Mouse (Mus musculus) ovary, adult 2 months (tissue): ENCODE measurements around the gene Zfp106. TPM values are rescaled to one million over a fixed set of nuclear protein-coding genes. Genes with fewer than 3 reads are reported as not detected.

Source experiments
- polyA plus RNA-seq: library from polyadenylated mRNA; depleted of rRNA; stranded (reverse); fragments of >200 nt; gene quantifications from 2 replicates; pipeline ENCODE4 v1.2.3, GENCODE M21; 2012; rRNA removed

Gene Zfp106
- 67.2 and 77.0 TPM in 2 replicates for polyA plus RNA-seq

DNA sequence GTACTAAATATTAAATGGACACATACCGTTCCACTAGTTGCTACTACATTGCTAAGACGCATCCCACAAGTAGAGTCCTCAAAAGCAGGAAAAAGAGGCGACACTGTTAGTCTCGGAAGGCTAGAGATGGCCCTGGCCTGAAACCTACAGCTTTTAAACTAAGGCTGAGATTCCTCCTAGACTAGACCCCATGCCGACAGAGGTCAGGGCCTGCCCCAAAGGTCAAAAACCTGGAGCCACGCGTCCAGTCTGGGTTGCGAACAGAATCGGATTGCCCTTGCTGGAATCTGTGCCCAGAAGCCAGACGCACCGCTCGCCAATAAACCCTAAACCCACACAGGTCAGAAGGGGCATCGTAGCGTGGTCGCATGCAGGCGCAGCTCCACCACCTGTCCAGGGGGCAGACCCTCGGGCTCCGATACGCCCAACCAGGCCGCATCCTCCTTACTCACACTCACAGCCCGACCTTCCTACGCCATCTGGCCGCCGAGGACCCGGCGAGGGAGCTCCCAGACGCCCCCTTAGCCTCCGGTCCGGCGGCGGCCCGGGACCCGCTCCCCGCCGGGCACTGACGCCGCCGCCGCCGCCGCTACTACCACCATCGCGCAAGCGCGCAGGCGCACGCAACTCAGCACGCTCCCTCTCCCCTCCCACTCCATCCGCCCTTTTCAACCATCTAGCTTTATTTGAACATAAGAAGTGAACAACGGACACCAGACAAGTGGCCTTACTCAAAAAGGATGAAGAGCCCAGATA is at the start of gene Zfp106:
Zfp106 (minus strand) TSS at position 609 of the 756 bp plus-strand sequence.

DNA sequence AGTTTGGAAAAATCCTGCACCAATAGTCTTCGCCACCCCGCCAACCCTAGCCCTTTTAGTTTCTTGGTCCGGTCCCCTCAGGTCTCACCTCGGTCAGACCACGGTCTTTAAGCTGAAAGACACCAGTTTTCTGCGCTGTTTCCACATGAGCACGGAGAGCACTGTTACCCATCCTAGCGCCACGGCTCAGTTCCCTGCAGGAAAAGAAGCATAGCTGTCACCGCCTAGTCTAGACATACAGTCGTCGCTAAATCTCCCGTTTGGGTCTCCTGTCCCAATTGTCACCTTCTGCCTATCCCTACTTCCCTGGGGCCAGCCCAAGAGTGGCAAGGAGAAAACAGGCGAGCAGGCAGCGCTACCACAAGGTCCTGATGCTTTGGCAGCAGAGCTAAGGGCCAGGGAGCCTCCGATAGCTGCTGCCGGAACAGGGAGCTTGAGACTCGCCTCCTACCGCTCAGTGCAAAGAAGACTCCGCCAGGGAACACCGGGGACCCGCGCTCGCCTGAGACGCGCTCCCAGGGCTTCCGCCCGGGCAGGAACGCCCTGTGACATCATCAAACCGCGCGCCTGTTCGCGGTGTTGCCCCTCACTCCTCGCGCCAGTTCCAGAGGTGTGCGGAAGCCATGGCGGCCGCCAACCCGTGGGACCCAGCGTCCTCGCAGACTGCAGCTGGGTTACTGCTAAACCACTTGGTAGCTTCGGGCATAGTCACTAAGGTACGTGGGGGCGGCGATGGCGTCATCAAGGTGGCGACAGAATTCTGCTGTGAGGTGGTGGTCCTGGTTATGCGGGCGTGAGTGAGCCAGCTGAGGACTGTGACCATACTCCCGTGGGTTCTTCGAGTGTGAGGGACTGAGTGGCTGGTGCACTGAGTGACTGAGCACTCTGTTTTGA is 45.4 kb upstream of the Zfp106 start, which contains the start of the genes Haus2 and Lrrc57:
Haus2 (plus strand) TSS at position 554 of the 894 bp plus-strand sequence.
Lrrc57 (minus strand) TSS at position 691 of the 894 bp plus-strand sequence.

DNA sequence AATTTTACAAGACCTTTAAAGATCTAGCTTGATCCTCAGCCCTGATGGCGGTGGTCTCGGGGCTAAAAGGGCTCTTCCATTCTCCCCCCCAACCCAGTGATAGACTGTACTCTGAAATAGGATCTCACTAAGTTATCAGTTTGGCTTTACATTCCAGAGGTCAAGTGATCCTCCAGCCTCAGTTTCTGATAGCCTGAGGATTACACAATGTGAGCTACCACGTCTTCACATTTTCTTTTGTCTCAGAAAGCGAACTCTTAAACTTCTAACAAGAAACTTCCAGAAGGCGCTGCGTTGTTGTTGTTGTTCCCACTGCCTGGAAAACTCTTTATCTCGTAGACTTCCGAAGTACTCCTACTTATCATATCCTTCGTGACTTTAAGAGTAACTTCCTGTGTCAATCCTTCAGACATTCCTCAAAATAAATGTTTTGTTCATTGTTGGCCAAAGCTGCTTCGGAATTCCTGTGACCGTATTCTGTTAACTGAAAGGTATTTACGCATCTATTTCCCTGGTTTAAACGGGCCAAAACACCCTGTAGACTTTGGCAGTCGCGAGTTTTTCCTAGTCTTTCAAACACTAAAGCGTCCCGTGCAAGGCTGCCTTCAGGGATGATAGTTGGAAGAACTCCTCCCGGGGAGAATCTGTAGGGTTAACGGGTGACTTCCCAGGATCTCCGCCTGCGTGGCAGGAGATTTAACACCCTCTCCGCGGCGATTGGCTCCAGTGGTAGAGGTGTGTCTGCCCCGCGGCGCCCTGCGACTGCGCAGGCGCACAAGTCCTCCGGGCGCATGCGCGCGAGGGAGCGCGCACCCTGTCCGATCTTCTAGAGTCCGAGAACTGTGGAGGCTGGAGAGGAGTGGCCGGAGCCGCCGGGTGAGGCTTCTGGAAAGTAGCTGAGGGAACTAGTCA is 3.5 kb upstream of the Zfp106 start, which contains the start of gene Snap23:
Snap23 (plus strand) TSS at position 786 of the 912 bp plus-strand sequence.

Other genes starting within 250 kb of the Zfp106 start
- 0.79 TPM in 2 replicates for gene Pla2g4f, start 249.7 kb downstream of the Zfp106 start, polyA plus RNA-seq
- gene Vps39, start 210.7 kb downstream of the Zfp106 start, polyA plus RNA-seq = 24.3 and 34.8 TPM in 2 replicates
- gene Ganc, start 159.9 kb downstream of the Zfp106 start, polyA plus RNA-seq = 13.1 and 21.0 TPM in 2 replicates
- gene Tmem87a, start 159.7 kb downstream of the Zfp106 start, polyA plus RNA-seq = 6.2 and 6.8 TPM in 2 replicates
- gene Capn3, start 107.8 kb downstream of the Zfp106 start, polyA plus RNA-seq = 0.54 and 1.1 TPM in 2 replicates
- gene Snap23, start 3.8 kb upstream of the Zfp106 start, polyA plus RNA-seq = 3.7 and 4.5 TPM in 2 replicates
- gene Haus2, start 45.5 kb upstream of the Zfp106 start, polyA plus RNA-seq = 1.2 and 2.0 TPM in 2 replicates
- 5.5 and 11.4 TPM in 2 replicates for gene Lrrc57, start 45.7 kb upstream of the Zfp106 start, polyA plus RNA-seq
- gene Stard9, start 65.3 kb upstream of the Zfp106 start, polyA plus RNA-seq = 11.9 and 14.4 TPM in 2 replicates